Mouse (Mus musculus) stomach, postnatal 0 days (tissue): ENCODE results near the gene Nfkb1. TPM values are rescaled to one million over a fixed set of nuclear protein-coding genes. Genes with fewer than 3 reads are reported as not detected.

Experiments
- ATAC-seq: fragments of 200-750 bp; cut with Nextera tagmentation; 2 replicates; pipeline ENCODE4 v1.8.0; 2017; ENCODE audit not compliant: low FRiP score, low TSS enrichment
- DNase-seq: peaks from one replicate; pipeline ENCODE4 v3.0.0-alpha.2; 2016; ENCODE audit warnings: low spot score
- H3K27ac ChIP-seq: fragments of 300-500 bp; sonication (generic); replicated peaks from 2 replicates; pipeline ENCODE4 v1.5.1; 2014; ENCODE audit warnings: mild to moderate bottlenecking, control low read depth
- H3K27me3 ChIP-seq: fragments of 300-500 bp; sonication (generic); 2 replicates; pipeline ENCODE4 v1.6.1; 2014; ENCODE audit warnings: low read length; ENCODE audit not compliant: control insufficient read depth, insufficient read depth
- H3K36me3 ChIP-seq: fragments of 300-500 bp; sonication (generic); 2 replicates; pipeline ENCODE4 v1.6.1; 2014; ENCODE audit warnings: low read length, mixed read lengths; ENCODE audit not compliant: control insufficient read depth, insufficient read depth
- H3K4me1 ChIP-seq: fragments of 300-500 bp; sonication (generic); replicated peaks from 2 replicates; pipeline ENCODE4 v1.6.1; 2014; ENCODE audit warnings: antibody characterized with exemption; ENCODE audit not compliant: control insufficient read depth, insufficient read depth
- H3K4me2 ChIP-seq: fragments of 300-500 bp; sonication (generic); replicated peaks from 2 replicates; pipeline ENCODE4 v1.6.1; 2014; ENCODE audit warnings: low read depth, mild to moderate bottlenecking, control low read depth, moderate library complexity
- H3K4me3 ChIP-seq: fragments of 300-500 bp; sonication (generic); 2 replicates; pipeline ENCODE4 v1.5.1; 2014; ENCODE audit warnings: low read depth, low read length, control low read depth
- H3K9ac ChIP-seq: fragments of 300-500 bp; sonication (generic); 2 replicates; pipeline ENCODE4 v1.6.1; 2014; ENCODE audit warnings: mild to moderate bottlenecking, low read length, control low read depth, mixed read lengths
- H3K9me3 ChIP-seq: fragments of 300-500 bp; sonication (generic); 2 replicates; pipeline ENCODE4 v1.6.1; 2016; ENCODE audit warnings: low read length; ENCODE audit not compliant: control insufficient read depth
- CTCF ChIP-seq: IDR thresholded peaks from 2 replicates; pipeline ENCODE4 v1.5.1; 2016; ENCODE audit warnings: antibody characterized with exemption, low read depth, mild to moderate bottlenecking, moderate library complexity
- EP300 ChIP-seq: optimal IDR thresholded peaks from 2 replicates; pipeline ENCODE3; 2016; ENCODE audit warnings: antibody characterized with exemption
- WGBS: fragments of 180-500 bp; shearing (Covaris S2); extraction: QIAGEN DNeasy Blood & Tissue Kit; methylation state at CpG from one replicate; pipeline ENCODE4 v1.1.7; 2014; 5-methylcytosine and 5-hydroxymethylcytosine counted together
- polyA plus RNA-seq: library from polyadenylated mRNA; unstranded; fragments of >200 nt; fragmentation: Nextera tagmentation; extraction: Ambion mirVana; gene quantifications from 2 replicates; pipeline ENCODE4 v1.2.1, GENCODE M21; 2015

Nfkb1 gene
- polyA plus RNA-seq, 1 experiment from 2014 or later = 13.7 TPM

DNA sequence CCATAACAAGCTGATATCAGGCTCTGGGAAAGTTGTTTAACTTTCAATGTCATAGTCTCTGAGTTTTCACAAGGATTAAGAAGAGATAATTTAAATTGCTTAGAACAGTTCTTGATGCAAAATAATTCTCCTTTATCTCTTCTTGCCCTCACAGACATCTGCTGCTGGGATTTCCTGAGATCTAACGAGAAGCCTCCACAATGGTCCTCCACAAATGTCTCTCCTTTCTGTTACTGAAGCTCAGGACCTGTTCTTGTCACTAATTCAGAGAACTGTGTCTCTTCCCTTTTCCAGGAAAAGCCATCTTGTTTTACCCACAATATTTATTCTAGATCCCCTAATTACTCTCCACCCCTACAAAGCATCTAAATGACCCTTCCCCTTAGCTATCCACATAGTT, 56.3 kb downstream of the Nfkb1 start:
- Histone ChIP-seq H3K9me3 (no peaks in the 10 kb centered on the region), H3K27ac (no peak overlapping the region), H3K4me1 (no peaks in the 10 kb centered on the region), H3K4me2 (no peak overlapping the region), H3K9ac (no peak overlapping the region), H3K36me3 (peaks cover 4% of the 10 kb centered on the region; the same call in 1 of the 2 replicates), H3K27me3 (no peaks in the 10 kb centered on the region), H3K4me3 (no peak overlapping the region)
- 81% methylated on average over 1 of the region's 1 CpGs for WGBS
- ATAC-seq (no peak), DNase-seq (no peak)
- TF ChIP-seq EP300 (no peak), CTCF (no peak)

DNA sequence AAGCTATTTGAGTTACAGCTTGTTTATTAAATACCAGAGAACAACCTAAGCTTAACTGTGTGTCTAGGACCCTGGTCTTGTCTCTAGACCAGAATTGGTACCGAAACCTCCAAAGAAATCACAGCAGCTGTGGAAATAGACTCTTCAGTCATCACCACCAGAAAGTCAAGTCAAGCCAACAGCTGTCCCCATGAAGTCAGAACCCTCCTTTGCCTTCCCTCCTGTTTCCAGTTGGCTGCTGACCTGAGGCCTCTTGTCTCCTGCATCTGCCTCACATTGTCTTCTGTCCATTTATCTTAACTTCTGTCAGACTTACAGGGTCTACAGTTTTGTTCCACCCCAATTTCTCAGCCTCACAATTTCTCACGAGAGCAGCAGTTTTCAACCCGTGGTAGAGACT, 57.1 kb downstream of the Nfkb1 start:
- Histone ChIP-seq H3K36me3 (0 out of 2 replicates have a peak, but pooled peaks cover 3% of the 10 kb centered on the region), H3K27me3 (no peaks in the 10 kb centered on the region), H3K4me2 (no peak overlapping the region), H3K4me1 (no peaks in the 10 kb centered on the region), H3K4me3 (no peak overlapping the region), H3K9ac (no peak overlapping the region), H3K27ac (0 out of 2 replicates have a peak overlapping the region, but pooled peaks have one; percentile 4), H3K9me3 (no peaks in the 10 kb centered on the region)
- DNase-seq (no peak), ATAC-seq (no peak)
- WGBS = 65% methylated on average over 3 of the region's 3 CpGs
- TF ChIP-seq CTCF (no peak), EP300 (no peak)

DNA sequence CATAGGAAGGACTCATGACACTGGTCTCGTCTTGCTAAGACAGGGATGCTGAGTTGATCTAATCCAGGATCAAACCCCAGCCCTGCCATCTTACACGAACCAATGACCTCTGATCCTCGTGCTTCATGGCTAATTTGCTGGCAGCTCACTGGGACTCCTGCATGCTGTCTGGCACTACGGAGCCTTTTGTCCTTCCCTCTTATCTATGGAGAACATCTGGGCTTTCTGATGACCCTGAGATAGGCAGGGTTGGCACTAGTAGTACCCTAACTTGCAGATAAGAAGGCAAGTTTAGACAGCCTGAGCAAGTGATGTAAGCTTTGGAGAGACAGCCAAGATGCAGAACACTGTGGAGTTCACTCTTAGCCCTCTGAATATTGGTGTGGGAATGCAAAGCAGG, 59.5 kb downstream of the Nfkb1 start:
- no peak overlapping the region for H3K4me2 ChIP-seq
- H3K9me3 ChIP-seq = no peaks in the 10 kb centered on the region
- no peak overlapping the region for H3K27ac ChIP-seq
- no peak for ATAC-seq
- TF ChIP-seq EP300 (no peak), CTCF (no peak)
- no peak overlapping the region for H3K9ac ChIP-seq
- DNase-seq = no peak
- 40% methylated on average over 4 of the region's 4 CpGs for WGBS
- no peak overlapping the region for H3K4me3 ChIP-seq
- 0 out of 2 replicates have a peak, but pooled peaks cover 3% of the 10 kb centered on the region for H3K36me3 ChIP-seq
- H3K27me3 ChIP-seq = no peaks in the 10 kb centered on the region
- no peaks in the 10 kb centered on the region for H3K4me1 ChIP-seq

DNA sequence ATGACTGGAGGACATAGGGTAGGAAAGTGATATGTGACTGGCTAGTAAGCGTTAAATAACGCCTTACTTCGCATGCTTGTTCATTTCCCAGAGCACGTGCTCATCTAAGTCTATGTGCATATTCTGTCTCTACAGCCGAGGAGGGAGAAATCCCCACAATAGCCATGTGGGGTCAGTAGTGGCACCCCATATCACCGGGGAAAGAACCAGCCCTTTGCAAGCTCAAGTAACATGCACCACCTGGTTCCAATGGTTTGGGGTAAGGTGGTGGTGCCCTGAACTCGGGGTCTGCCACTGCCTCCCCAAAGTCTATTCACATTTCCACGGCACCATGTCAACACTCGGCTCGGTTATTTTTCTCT, 60.3 kb downstream of the Nfkb1 start:
- peak; percentile 63 for ATAC-seq

DNA sequence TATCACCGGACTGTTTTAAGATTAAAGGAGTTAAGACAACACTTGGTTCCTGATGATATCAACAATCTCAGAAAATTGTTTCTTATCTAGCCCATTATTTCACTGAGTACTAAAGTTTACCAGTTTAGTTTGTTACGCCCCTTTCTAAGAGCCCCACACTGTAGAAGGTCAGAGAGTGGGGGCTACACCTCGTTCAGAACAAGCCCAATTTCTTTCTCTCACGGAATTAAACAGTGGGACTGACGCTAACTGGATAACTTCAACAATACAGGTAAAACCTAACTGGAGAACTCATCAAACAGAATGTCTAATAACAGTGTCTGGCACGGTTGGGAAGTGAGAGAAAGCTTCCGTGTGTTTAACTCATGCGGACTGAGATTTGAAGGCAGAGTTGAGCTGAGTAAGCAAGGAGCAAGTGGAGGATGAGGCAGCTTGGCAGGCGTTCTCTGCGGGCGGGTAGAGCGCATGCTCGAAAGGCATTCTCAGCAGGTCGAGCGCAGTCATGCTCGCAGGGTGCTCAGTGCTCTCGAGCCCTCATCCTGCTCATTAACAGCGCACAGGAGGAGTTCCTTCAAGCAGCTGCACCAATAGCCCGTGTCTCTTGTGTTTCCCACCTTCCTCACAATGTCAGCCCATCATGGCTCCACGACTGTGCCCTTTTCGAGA, 60.8 kb downstream of the Nfkb1 start:
- peaks cover 8% of the 10 kb centered on the region; the same call in 1 of the 2 replicates for H3K36me3 ChIP-seq
- H3K4me3 ChIP-seq = no peak overlapping the region
- DNase-seq = no peak
- H3K27me3 ChIP-seq = no peaks in the 10 kb centered on the region
- no peak overlapping the region for H3K9ac ChIP-seq
- ATAC-seq = 0 out of 2 replicates have a peak, but pooled peaks have one; percentile 13
- H3K4me2 ChIP-seq = no peak overlapping the region
- WGBS = 65% methylated on average over 21 of the region's 21 CpGs
- no peak overlapping the region for H3K27ac ChIP-seq
- H3K9me3 ChIP-seq = no peaks in the 10 kb centered on the region
- H3K4me1 ChIP-seq = no peaks in the 10 kb centered on the region
- TF ChIP-seq CTCF = no peak
- no peak for TF ChIP-seq EP300

More for the DNA sequence above, 60.3 kb downstream of the Nfkb1 start:
- H3K9me3 ChIP-seq = no peaks in the 10 kb centered on the region
- WGBS = 67% methylated on average over 10 of the region's 10 CpGs
- TF ChIP-seq CTCF = peak; percentile 77
- TF ChIP-seq EP300 = no peak
- H3K4me1 ChIP-seq = no peaks in the 10 kb centered on the region
- H3K4me2 ChIP-seq = no peak overlapping the region
- H3K4me3 ChIP-seq = no peak overlapping the region
- H3K27me3 ChIP-seq = no peaks in the 10 kb centered on the region
- DNase-seq = peak; percentile 62
- peaks cover 8% of the 10 kb centered on the region; the same call in 1 of the 2 replicates for H3K36me3 ChIP-seq
- H3K9ac ChIP-seq = no peak overlapping the region
- no peak overlapping the region for H3K27ac ChIP-seq

DNA sequence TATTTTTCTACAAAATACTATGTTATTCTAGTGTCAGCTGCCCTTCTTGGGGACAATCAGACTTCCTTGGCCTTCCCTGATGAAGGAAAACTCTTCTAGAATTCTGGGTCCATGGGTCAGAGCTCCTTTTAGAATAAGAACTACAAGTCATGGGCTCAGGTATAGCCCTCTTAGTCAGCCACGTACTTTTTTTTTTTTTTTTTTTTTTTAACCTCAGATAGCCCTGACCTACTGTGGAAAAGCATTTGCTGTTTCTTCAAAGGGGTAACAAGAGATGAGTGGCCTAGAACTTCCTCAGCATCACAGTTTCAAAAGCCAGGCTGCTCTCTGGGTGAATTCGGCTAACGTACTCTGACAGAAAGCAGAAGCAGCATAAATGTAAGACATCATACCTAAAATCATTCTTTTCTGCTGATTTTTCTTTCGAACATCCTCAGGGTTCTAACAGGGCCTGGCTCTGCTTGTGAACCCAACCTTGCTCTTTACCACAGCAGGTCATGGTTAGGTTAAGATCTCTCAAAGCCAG, 61.5 kb downstream of the Nfkb1 start:
- Histone ChIP-seq H3K4me3 (no peak overlapping the region), H3K36me3 (peaks cover 8% of the 10 kb centered on the region; the same call in 1 of the 2 replicates), H3K4me2 (no peak overlapping the region), H3K27ac (no peak overlapping the region), H3K9me3 (no peaks in the 10 kb centered on the region), H3K4me1 (no peaks in the 10 kb centered on the region), H3K27me3 (no peaks in the 10 kb centered on the region), H3K9ac (no peak overlapping the region)
- TF ChIP-seq CTCF (no peak), EP300 (no peak)
- DNase-seq (no peak), ATAC-seq (no peak)
- 90% methylated on average over 4 of the region's 4 CpGs for WGBS
